Mouse (Mus musculus): Measurements from ENCODE around the gene Tbx1.

DNA sequence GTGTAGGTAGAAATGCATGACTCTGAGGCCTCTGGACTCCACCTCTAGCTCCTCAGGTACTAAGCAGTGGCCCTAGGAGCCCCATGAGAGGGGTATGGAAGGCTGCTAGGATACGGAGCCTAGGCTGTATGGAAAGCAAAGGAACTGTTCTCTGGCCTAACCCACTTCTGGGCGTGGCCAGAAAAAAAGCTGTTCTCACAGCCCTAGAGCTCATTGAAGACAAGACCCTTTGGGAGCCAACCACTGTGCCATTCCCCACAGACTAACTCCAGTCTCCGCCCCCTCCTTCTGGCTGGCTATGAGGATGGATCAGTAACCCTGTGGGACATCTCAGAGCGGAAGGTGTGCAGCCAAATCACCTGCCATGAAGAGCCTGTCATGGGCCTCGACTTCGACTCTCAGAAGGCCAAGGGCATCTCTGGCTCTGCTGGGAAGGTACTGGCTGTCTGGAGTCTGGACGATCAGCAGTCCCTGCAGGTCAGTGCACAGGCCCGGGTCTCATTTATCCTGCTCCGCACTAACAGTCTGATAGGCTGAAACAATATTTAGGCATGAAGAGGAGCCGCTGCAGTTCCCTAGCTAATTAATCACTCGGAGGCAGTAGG lies 38.3 kb downstream of the Tbx1 start:
- TF ChIP-seq ZMIZ1 (IDR thresholded peaks at IDR 0.05; ENCODE audit: low read depth, low read length): no peak
- no peak for TF ChIP-seq GATA1 (IDR thresholded peaks at IDR 0.05; ENCODE audit: low read depth, low read length)
- no peak for TF ChIP-seq MAX (IDR thresholded peaks at IDR 0.05; ENCODE audit: low read length)
- no peak for TF ChIP-seq POLR2A (IDR thresholded peaks at IDR 0.05; ENCODE audit: control insufficient read depth in 1 of 2, insufficient read depth in 1 of 2, low read depth in 1 of 2, low read length in 2 of 2, poor library complexity in 1 of 2)
- no peak for TF ChIP-seq ZKSCAN1 (IDR thresholded peaks at IDR 0.05; ENCODE audit: low read depth, low read length)
- no peak for TF ChIP-seq UBTF (IDR thresholded peaks at IDR 0.05; ENCODE audit: borderline replicate concordance, insufficient read depth, low read depth, low read length)
- TF ChIP-seq ZC3H11A (IDR thresholded peaks at IDR 0.05; ENCODE audit: low read depth, low read length): no peak
- TF ChIP-seq EP300 (IDR thresholded peaks at IDR 0.05; ENCODE audit: low read depth in 1 of 2, low read length in 2 of 2): no peak
- TF ChIP-seq CTCF (IDR thresholded peaks at IDR 0.05 in 2 of 3, conservative IDR thresholded peaks at IDR 0.05 in 1 of 3; ENCODE audit: control insufficient read depth in 1 of 3, insufficient read depth in 1 of 3, low read depth in 2 of 3, low read length in 3 of 3, poor library complexity in 1 of 3, severe bottlenecking in 1 of 3): no peak
- no peak for TF ChIP-seq MYB (IDR thresholded peaks at IDR 0.05; ENCODE audit: low read depth, low read length)
